Mouse (Mus musculus): ENCODE results near the gene Gabarap. TPM values are rescaled to one million over a fixed set of nuclear protein-coding genes. Genes with fewer than 3 reads are reported as not detected.
A peak's percentile ranks its signal among the peaks of the same experiment; 100 is the strongest.

Gabarap gene
- polyA plus RNA-seq, 1 experiment from 2014 or later = 616 TPM

DNA sequence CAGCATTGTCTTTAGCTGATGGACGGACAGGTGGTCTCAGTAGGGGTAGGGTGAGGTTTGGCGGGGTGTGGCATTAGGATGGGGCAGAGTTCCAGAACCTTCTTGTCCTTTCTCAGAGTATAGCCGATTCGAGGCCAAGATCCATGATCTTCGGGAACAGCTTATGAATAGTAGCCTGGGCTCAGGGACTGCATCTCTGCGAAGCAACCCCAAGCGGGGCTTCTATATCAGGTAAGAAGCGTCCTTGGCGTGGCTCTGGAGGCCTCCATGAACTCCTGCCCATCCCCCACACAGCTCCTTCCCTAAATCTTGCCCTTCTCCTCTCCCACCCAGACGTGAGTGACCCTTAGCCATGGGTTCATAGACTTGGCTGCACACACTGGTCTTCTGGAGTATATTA is 48.7 kb downstream of the Gabarap start:
- Histone ChIP-seq H3K36me3 (ENCODE audit: control insufficient read depth, insufficient read depth, low read length) (peaks cover 76% of the 10 kb centered on the region), H3K27me3 (ENCODE audit: control insufficient read depth, insufficient read depth, low read length) (no peaks in the 10 kb centered on the region), H3K4me2 (ENCODE audit: low read length) (no peak overlapping the region), H3K27ac (replicated peaks; ENCODE audit: low read depth, low read length) (no peak overlapping the region), H3K4me3 (replicated peaks; ENCODE audit: low read depth, low read length) (no peak overlapping the region), H3K9me3 (ENCODE audit: control insufficient read depth, low read length) (no peaks in the 10 kb centered on the region), H3K4me1 (ENCODE audit: control insufficient read depth, insufficient read depth, low read length) (no peaks in the 10 kb centered on the region), H3K9ac (replicated peaks; ENCODE audit: low read length) (no peak overlapping the region)
- 94% methylated on average over 10 of the region's 10 CpGs for WGBS
- no peak for DNase-seq
- no peak for ATAC-seq (ENCODE audit: low FRiP score, low TSS enrichment)

DNA sequence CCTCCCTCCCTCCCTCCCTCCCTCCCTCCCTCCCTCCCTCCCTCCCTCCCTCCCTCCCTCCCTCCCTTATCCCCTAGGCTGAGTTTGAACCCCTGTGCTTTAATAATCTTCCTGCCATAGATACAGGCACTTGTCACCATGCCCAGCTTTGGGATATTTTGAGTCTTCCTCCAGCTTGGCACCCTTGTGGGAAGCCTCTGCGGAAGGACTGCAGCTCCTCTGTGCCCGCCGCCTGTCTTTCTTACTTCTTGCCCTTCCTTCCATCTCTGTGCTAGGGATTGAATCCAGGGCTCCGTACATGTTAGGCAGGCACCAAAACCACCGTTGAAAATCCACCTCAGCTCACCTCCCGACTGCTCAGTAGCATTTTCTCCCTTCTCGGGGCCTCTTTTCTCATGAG is 49.2 kb downstream of the Gabarap start:
- Histone ChIP-seq H3K4me1 (ENCODE audit: control insufficient read depth, insufficient read depth, low read length) (no peaks in the 10 kb centered on the region), H3K4me3 (replicated peaks; ENCODE audit: low read depth, low read length) (no peak overlapping the region), H3K36me3 (ENCODE audit: control insufficient read depth, insufficient read depth, low read length) (peaks cover 76% of the 10 kb centered on the region), H3K9me3 (ENCODE audit: control insufficient read depth, low read length) (no peaks in the 10 kb centered on the region), H3K27ac (replicated peaks; ENCODE audit: low read depth, low read length) (no peak overlapping the region), H3K27me3 (ENCODE audit: control insufficient read depth, insufficient read depth, low read length) (no peaks in the 10 kb centered on the region), H3K4me2 (ENCODE audit: low read length) (no peak overlapping the region), H3K9ac (replicated peaks; ENCODE audit: low read length) (no peak overlapping the region)
- ATAC-seq (ENCODE audit: low FRiP score, low TSS enrichment) (no peak), DNase-seq (no peak)
- 91% methylated on average over 7 of the region's 7 CpGs for WGBS

DNA sequence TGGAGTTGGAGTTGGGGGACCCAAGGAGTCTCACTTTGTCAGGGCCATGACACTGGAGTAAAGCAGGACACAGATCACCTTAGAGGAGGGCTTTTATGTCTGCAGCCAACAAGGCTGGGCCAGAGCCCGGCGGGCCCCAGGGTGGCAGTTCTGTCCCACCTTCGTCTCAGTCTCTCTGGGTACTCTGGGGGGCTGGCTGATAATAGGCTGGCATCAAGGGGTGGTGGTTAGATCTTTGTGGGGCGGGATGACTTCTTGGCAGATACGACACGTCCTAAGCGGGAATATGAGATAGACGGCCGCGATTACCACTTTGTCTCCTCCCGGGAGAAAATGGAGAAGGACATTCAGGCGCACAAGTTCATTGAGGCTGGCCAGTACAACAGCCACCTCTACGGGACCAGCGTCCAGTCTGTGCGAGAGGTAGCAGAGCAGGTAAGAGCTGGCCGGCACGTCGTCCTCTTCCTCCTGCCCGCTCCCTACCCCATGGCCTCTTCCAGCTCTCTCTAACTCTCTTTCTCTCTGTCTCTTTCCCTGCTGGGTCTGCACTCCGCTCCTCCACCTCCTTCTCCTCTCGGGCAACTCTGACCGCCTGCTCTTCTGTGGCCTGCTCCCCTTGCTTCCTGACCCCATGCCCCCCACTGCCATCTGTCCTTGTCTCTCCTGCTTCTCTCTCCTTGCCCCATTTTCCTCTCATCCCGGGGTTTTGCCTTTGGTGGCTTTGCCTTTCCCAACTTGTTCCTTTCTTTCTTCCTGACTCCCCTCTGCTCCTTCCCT is 51.6 kb downstream of the Gabarap start:
- WGBS = 93% methylated on average over 23 of the region's 23 CpGs
- peaks cover 75% of the 10 kb centered on the region for H3K36me3 ChIP-seq (ENCODE audit: control insufficient read depth, insufficient read depth, low read length)
- DNase-seq = no peak

DNA sequence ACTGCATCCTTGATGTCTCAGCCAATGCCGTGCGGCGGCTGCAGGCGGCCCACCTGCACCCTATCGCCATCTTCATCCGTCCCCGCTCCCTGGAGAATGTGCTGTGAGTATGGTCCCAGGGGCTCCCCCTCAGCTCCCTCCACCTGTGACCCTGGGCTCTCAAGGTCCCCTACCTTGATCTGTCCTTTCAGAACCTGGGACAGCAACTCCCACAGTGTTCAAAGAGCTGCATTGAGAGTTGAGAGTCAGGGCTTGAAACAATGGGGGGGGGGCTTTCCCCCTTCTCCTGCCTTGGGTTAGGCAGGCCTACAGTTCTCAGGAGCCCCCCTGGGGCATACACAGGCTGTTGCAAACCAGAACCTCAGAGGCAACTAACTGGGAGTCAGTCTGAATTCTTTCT is 52.7 kb downstream of the Gabarap start:
- Histone ChIP-seq H3K4me1 (ENCODE audit: control insufficient read depth, insufficient read depth, low read length) (no peaks in the 10 kb centered on the region), H3K4me2 (ENCODE audit: low read length) (no peak overlapping the region), H3K27ac (replicated peaks; ENCODE audit: low read depth, low read length) (no peak overlapping the region; the same call in 1 of the 2 replicates), H3K9me3 (ENCODE audit: control insufficient read depth, low read length) (no peaks in the 10 kb centered on the region), H3K4me3 (replicated peaks; ENCODE audit: low read depth, low read length) (no peak overlapping the region), H3K27me3 (ENCODE audit: control insufficient read depth, insufficient read depth, low read length) (no peaks in the 10 kb centered on the region), H3K9ac (replicated peaks; ENCODE audit: low read length) (no peak overlapping the region), H3K36me3 (ENCODE audit: control insufficient read depth, insufficient read depth, low read length) (peaks cover 67% of the 10 kb centered on the region)
- ATAC-seq (ENCODE audit: low FRiP score, low TSS enrichment) = no peak
- DNase-seq = no peak
- WGBS = 83% methylated on average over 7 of the region's 7 CpGs

More for the DNA sequence above, 51.6 kb downstream of the Gabarap start:
- Histone ChIP-seq H3K4me3 (replicated peaks; ENCODE audit: low read depth, low read length) (no peak overlapping the region), H3K9me3 (ENCODE audit: control insufficient read depth, low read length) (no peaks in the 10 kb centered on the region), H3K27ac (replicated peaks; ENCODE audit: low read depth, low read length) (no peak overlapping the region), H3K4me2 (ENCODE audit: low read length) (no peak overlapping the region), H3K27me3 (ENCODE audit: control insufficient read depth, insufficient read depth, low read length) (no peaks in the 10 kb centered on the region), H3K9ac (replicated peaks; ENCODE audit: low read length) (no peak overlapping the region), H3K4me1 (ENCODE audit: control insufficient read depth, insufficient read depth, low read length) (no peaks in the 10 kb centered on the region)
- no peak for ATAC-seq (ENCODE audit: low FRiP score, low TSS enrichment)

MicroRNAs within 50 kb of the gene (microRNA counts, 519-probe panel; counts per million panel counts)
- microRNA mmu-miR-324-3p (not detected), microRNA mmu-miR-324-5p (5,435 counts per million, percentile 60 among the panel's probes with 10 or more counts)

Small RNA genes within 50 kb of the gene (microRNA-seq; reads per million reads assigned to microRNA genes)
- not detected for gene Gm44349
- 5,214 reads per million, percentile 92 among the genes with 10 or more reads in this experiment for gene Mir324

Other genes with a start within 250 kb of the Gabarap start
- 20.0 and 30.7 TPM in 2 replicates for gene Polr2a, start 232.5 kb upstream of the Gabarap start, polyA plus RNA-seq (2014; fragmentation: Nextera tagmentation; extraction: Ambion mirVana)
- 0.14 TPM in 1 of 2 replicates, not detected in the other for gene Slc35g3, start 229.2 kb upstream of the Gabarap start, polyA plus RNA-seq (2014; fragmentation: Nextera tagmentation; extraction: Ambion mirVana)
- 3.8 and 4.2 TPM in 2 replicates for gene Zbtb4, start 225.2 kb upstream of the Gabarap start, polyA plus RNA-seq (2014; fragmentation: Nextera tagmentation; extraction: Ambion mirVana)
- 0.80 and 1.3 TPM in 2 replicates for gene Chrnb1, start 195.2 kb upstream of the Gabarap start, polyA plus RNA-seq (2014; fragmentation: Nextera tagmentation; extraction: Ambion mirVana)
- gene Fgf11, start 189.3 kb upstream of the Gabarap start, polyA plus RNA-seq (2014; fragmentation: Nextera tagmentation; extraction: Ambion mirVana) = 3.2 and 3.6 TPM in 2 replicates
- gene Tmem102, start 185.5 kb upstream of the Gabarap start, polyA plus RNA-seq (2014; fragmentation: Nextera tagmentation; extraction: Ambion mirVana) = 0.58 and 0.82 TPM in 2 replicates
- not detected in 2 replicates for gene Gm39566, start 175.8 kb upstream of the Gabarap start, polyA plus RNA-seq (2014; fragmentation: Nextera tagmentation; extraction: Ambion mirVana)
- gene Spem2, start 172.7 kb upstream of the Gabarap start, polyA plus RNA-seq (2014; fragmentation: Nextera tagmentation; extraction: Ambion mirVana) = not detected in 2 replicates
- 0.49 and 0.85 TPM in 2 replicates for gene Spem1, start 169.0 kb upstream of the Gabarap start, polyA plus RNA-seq (2014; fragmentation: Nextera tagmentation; extraction: Ambion mirVana)
- 25.1 and 32.4 TPM in 2 replicates for gene Nlgn2, start 153.4 kb upstream of the Gabarap start, polyA plus RNA-seq (2014; fragmentation: Nextera tagmentation; extraction: Ambion mirVana)
- gene Tmem256, start 152.6 kb upstream of the Gabarap start, polyA plus RNA-seq (2014; fragmentation: Nextera tagmentation; extraction: Ambion mirVana) = 313 and 417 TPM in 2 replicates
- gene Plscr3, start 144.8 kb upstream of the Gabarap start, polyA plus RNA-seq (2014; fragmentation: Nextera tagmentation; extraction: Ambion mirVana) = 41.3 and 51.9 TPM in 2 replicates
- gene Tnk1, start 132.4 kb upstream of the Gabarap start, polyA plus RNA-seq (2014; fragmentation: Nextera tagmentation; extraction: Ambion mirVana) = not detected in 2 replicates
- not detected in 2 replicates for gene Tmem95, start 113.1 kb upstream of the Gabarap start, polyA plus RNA-seq (2014; fragmentation: Nextera tagmentation; extraction: Ambion mirVana)
- 0.74 and 1.0 TPM in 2 replicates for gene Kctd11, start 109.7 kb upstream of the Gabarap start, polyA plus RNA-seq (2014; fragmentation: Nextera tagmentation; extraction: Ambion mirVana)
- 0.17 and 0.30 TPM in 2 replicates for gene Acap1, start 95.6 kb upstream of the Gabarap start, polyA plus RNA-seq (2014; fragmentation: Nextera tagmentation; extraction: Ambion mirVana)
- 9.4 and 13.0 TPM in 2 replicates for gene 2810408A11Rik, start 90.2 kb upstream of the Gabarap start, polyA plus RNA-seq (2014; fragmentation: Nextera tagmentation; extraction: Ambion mirVana)
- 27.5 and 29.0 TPM in 2 replicates for gene Neurl4, start 90.1 kb upstream of the Gabarap start, polyA plus RNA-seq (2014; fragmentation: Nextera tagmentation; extraction: Ambion mirVana)
- 56.4 and 62.4 TPM in 2 replicates for gene Gps2, start 77.3 kb upstream of the Gabarap start, polyA plus RNA-seq (2014; fragmentation: Nextera tagmentation; extraction: Ambion mirVana)
- 1,083 and 1,099 TPM in 2 replicates for gene Eif5a, start 69.2 kb upstream of the Gabarap start, polyA plus RNA-seq (2014; fragmentation: Nextera tagmentation; extraction: Ambion mirVana)
- gene Ybx2, start 55.3 kb upstream of the Gabarap start, polyA plus RNA-seq (2014; fragmentation: Nextera tagmentation; extraction: Ambion mirVana) = 4.3 and 10.4 TPM in 2 replicates
- 2.2 and 4.5 TPM in 2 replicates for gene Slc2a4, start 43.0 kb upstream of the Gabarap start, polyA plus RNA-seq (2014; fragmentation: Nextera tagmentation; extraction: Ambion mirVana)
- 0.20 TPM in 1 of 2 replicates, not detected in the other for gene Cldn7, start 26.4 kb upstream of the Gabarap start, polyA plus RNA-seq (2014; fragmentation: Nextera tagmentation; extraction: Ambion mirVana)
- gene Ctdnep1, start 10.0 kb upstream of the Gabarap start, polyA plus RNA-seq (2014; fragmentation: Nextera tagmentation; extraction: Ambion mirVana) = 24.4 and 39.0 TPM in 2 replicates
- 162 and 193 TPM in 2 replicates for gene Elp5, start 8.6 kb upstream of the Gabarap start, polyA plus RNA-seq (2014; fragmentation: Nextera tagmentation; extraction: Ambion mirVana)
- gene Phf23, start 4.6 kb downstream of the Gabarap start, polyA plus RNA-seq (2014; fragmentation: Nextera tagmentation; extraction: Ambion mirVana) = 41.3 and 48.9 TPM in 2 replicates
- gene Dvl2, start 9.5 kb downstream of the Gabarap start, polyA plus RNA-seq (2014; fragmentation: Nextera tagmentation; extraction: Ambion mirVana) = 22.9 and 23.0 TPM in 2 replicates
- gene Acadvl, start 24.3 kb downstream of the Gabarap start, polyA plus RNA-seq (2014; fragmentation: Nextera tagmentation; extraction: Ambion mirVana) = 43.2 and 49.6 TPM in 2 replicates
- gene Dlg4, start 25.8 kb downstream of the Gabarap start, polyA plus RNA-seq (2014; fragmentation: Nextera tagmentation; extraction: Ambion mirVana) = 33.1 and 41.0 TPM in 2 replicates
- 0.26 and 1.4 TPM in 2 replicates for gene Asgr1, start 62.9 kb downstream of the Gabarap start, polyA plus RNA-seq (2014; fragmentation: Nextera tagmentation; extraction: Ambion mirVana)
- gene Asgr2, start 101.5 kb downstream of the Gabarap start, polyA plus RNA-seq (2014; fragmentation: Nextera tagmentation; extraction: Ambion mirVana) = not detected in 2 replicates
- 0.75 TPM in 1 of 2 replicates, not detected in the other for gene Mgl2, start 139.2 kb downstream of the Gabarap start, polyA plus RNA-seq (2014; fragmentation: Nextera tagmentation; extraction: Ambion mirVana)
- 1.4 TPM in 1 of 2 replicates, not detected in the other for gene Clec10a, start 165.1 kb downstream of the Gabarap start, polyA plus RNA-seq (2014; fragmentation: Nextera tagmentation; extraction: Ambion mirVana)
- 1.5 and 3.2 TPM in 2 replicates for gene Slc16a11, start 221.6 kb downstream of the Gabarap start, polyA plus RNA-seq (2014; fragmentation: Nextera tagmentation; extraction: Ambion mirVana)
- gene Slc16a13, start 229.9 kb downstream of the Gabarap start, polyA plus RNA-seq (2014; fragmentation: Nextera tagmentation; extraction: Ambion mirVana) = 10.0 and 10.7 TPM in 2 replicates
- gene Bcl6b, start 238.7 kb downstream of the Gabarap start, polyA plus RNA-seq (2014; fragmentation: Nextera tagmentation; extraction: Ambion mirVana) = 2.5 and 4.4 TPM in 2 replicates
- 171 and 205 TPM in 2 replicates for gene 0610010K14Rik, start 246.8 kb downstream of the Gabarap start, polyA plus RNA-seq (2014; fragmentation: Nextera tagmentation; extraction: Ambion mirVana)
- gene Gm21988, start 248.7 kb downstream of the Gabarap start, polyA plus RNA-seq (2014; fragmentation: Nextera tagmentation; extraction: Ambion mirVana) = 13.4 and 16.3 TPM in 2 replicates
- 321 and 350 TPM in 2 replicates for gene Rnasek, start 248.7 kb downstream of the Gabarap start, polyA plus RNA-seq (2014; fragmentation: Nextera tagmentation; extraction: Ambion mirVana)